Mouse (Mus musculus): Measurements from ENCODE around the gene Fate1.

DNA sequence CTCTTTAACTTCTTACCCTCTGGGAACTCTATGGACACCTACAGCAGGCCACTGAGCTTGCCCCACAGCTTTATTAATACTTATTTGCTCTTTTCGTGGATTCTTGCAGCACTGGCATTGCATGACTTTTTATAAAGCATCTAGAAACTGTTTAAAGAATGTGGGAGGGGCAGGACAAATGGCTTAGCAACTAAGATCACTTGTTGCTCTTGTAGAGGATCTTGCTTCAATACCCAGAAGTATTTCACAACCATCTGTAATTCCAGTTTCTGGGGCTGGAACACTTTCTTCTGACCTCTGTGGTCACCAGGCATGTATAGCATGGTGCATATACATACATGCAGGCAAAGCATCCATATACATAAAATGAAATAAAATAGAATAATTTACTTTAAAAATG is 23.2 kb downstream of the Fate1 start:
- no peak for TF ChIP-seq CTCF (IDR thresholded peaks at IDR 0.05; ENCODE audit: borderline replicate concordance, insufficient read depth, low read length)
- TF ChIP-seq POLR2A (IDR thresholded peaks at IDR 0.05; ENCODE audit: low read depth, low read length), result no peak
